ENCODE assay signal across 8 mouse cellular contexts in genomic region chr15:100637661-100638060, GRCm38 (mm10). TPM values are rescaled to one million over a fixed set of nuclear protein-coding genes. Genes with fewer than 3 reads are reported as not detected.
DNase-seq lines count a peak whose midpoint lies in the region; ATAC-seq and TF ChIP-seq lines count a peak whose summit lies in the region.

No protein-coding gene starts in this region.

- H3K4me2 ChIP-seq in heart, postnatal 0 days (ENCODE audit: low read depth, low read length) = peak overlapping the region; percentile 89
- H3K4me2 ChIP-seq in liver, embryonic 13.5 days = peak overlapping the region; percentile 76

- no peaks in the 10 kb centered on the region for H3K36me3 ChIP-seq in heart, postnatal 0 days (replicated peaks; ENCODE audit: control insufficient read depth, insufficient read depth, low read length)
- peaks cover 9% of the 10 kb centered on the region; the same call in 1 of the 2 replicates for H3K36me3 ChIP-seq in liver, embryonic 13.5 days
- no peaks in the 10 kb centered on the region for H3K36me3 ChIP-seq in small intestine, adult 2 months (ENCODE audit: control insufficient read depth, insufficient read depth, low read length)

- H3K27ac ChIP-seq in heart, postnatal 0 days (ENCODE audit: low read depth) = no peak overlapping the region
- H3K27ac ChIP-seq in liver, embryonic 13.5 days = no peak overlapping the region
- no peak overlapping the region for H3K27ac ChIP-seq in small intestine, adult 2 months (ENCODE audit: insufficient read depth, low read depth, low read length)

- peaks cover 24% of the 10 kb centered on the region for H3K27me3 ChIP-seq in heart, postnatal 0 days (ENCODE audit: control insufficient read depth, insufficient read depth, low read length)
- peaks cover 57% of the 10 kb centered on the region for H3K27me3 ChIP-seq in liver, embryonic 13.5 days
- no peaks in the 10 kb centered on the region for H3K27me3 ChIP-seq in small intestine, adult 2 months (ENCODE audit: control insufficient read depth, insufficient read depth, low read length)

- no peaks in the 10 kb centered on the region for H3K9me3 ChIP-seq in heart, postnatal 0 days (replicated peaks; ENCODE audit: control insufficient read depth, low read length)
- H3K9me3 ChIP-seq in liver, embryonic 13.5 days (replicated peaks) = no peaks in the 10 kb centered on the region

- H3K4me1 ChIP-seq in heart, postnatal 0 days (ENCODE audit: control insufficient read depth, insufficient read depth) = peaks cover 16% of the 10 kb centered on the region; the same call in 1 of the 2 replicates
- peaks cover 31% of the 10 kb centered on the region for H3K4me1 ChIP-seq in liver, embryonic 13.5 days (replicated peaks)
- H3K4me1 ChIP-seq in small intestine, adult 2 months (ENCODE audit: control insufficient read depth, insufficient read depth, insufficient read length, low read length) = peaks cover 15% of the 10 kb centered on the region

- peak; percentile 38 for TF ChIP-seq CTCF in heart, postnatal 0 days (IDR thresholded peaks at IDR 0.05; ENCODE audit: low read depth)
- peak; percentile 51; the same call in 1 of the 2 replicates for TF ChIP-seq CTCF in small intestine, adult 2 months (IDR thresholded peaks at IDR 0.05; ENCODE audit: extremely low read depth, insufficient read length, insufficient replicate concordance, low read depth, low read length)

- H3K9ac ChIP-seq in heart, postnatal 0 days (replicated peaks; ENCODE audit: low read depth, low read length) = no peak overlapping the region
- H3K9ac ChIP-seq in liver, embryonic 13.5 days = no peak overlapping the region

- peak; percentile 37 to 38 for DNase-seq in cerebellum, postnatal 10 days
- peak; percentile 63 for DNase-seq in T-cell, adult 2 months (ENCODE audit: low spot score)
- peak; percentile 55 for DNase-seq in heart, postnatal 0 days (ENCODE audit: low spot score)
- no peak for DNase-seq in liver, embryonic 13.5 days
- no peak for DNase-seq in urinary bladder, adult 2 months (ENCODE audit: low spot score)
- DNase-seq in cerebellum, adult 11 months = no peak

- no peak for TF ChIP-seq POLR2A in small intestine, adult 2 months (IDR thresholded peaks at IDR 0.05; ENCODE audit: low read depth, low read length)

- H3K4me3 ChIP-seq in heart, postnatal 0 days (ENCODE audit: low read depth, low read length) = 0 out of 2 replicates have a peak overlapping the region, but pooled peaks have one; percentile 75
- no peak overlapping the region for H3K4me3 ChIP-seq in liver, embryonic 13.5 days (replicated peaks)
- H3K4me3 ChIP-seq in small intestine, adult 2 months (ENCODE audit: low read depth, low read length) = no peak overlapping the region

- ATAC-seq in cerebellum, adult (ENCODE audit: insufficient number of reproducible peaks, low FRiP score, low TSS enrichment) = no peak
- no peak for ATAC-seq in heart, postnatal 0 days (ENCODE audit: insufficient read depth, low read depth)
- no peak for ATAC-seq in liver, embryonic 13.5 days (ENCODE audit: low read depth)

- 13% methylated on average over 6 of the region's 6 CpGs for WGBS in heart, postnatal 0 days
- WGBS in liver, embryonic 13.5 days (ENCODE audit: insufficient replicate concordance) = 12% methylated on average over 6 of the region's 6 CpGs
- WGBS in small intestine, adult 2 months = 17% methylated on average over 6 of the region's 6 CpGs

- TF ChIP-seq EP300 in heart, postnatal 0 days (IDR thresholded peaks at IDR 0.05; ENCODE audit: low read depth) = no peak

RNA-seq across cellular contexts. Expression of gene Smagp, which starts 0.9 kb away (rescaled TPM):
- 20.5 and 27.6 TPM in 2 replicates for total RNA-seq in heart, postnatal 0 days (2014; rRNA removed; ENCODE audit: low replicate concordance)
- 15.9 and 19.0 TPM in 2 replicates for polyA plus RNA-seq in heart, postnatal 0 days (2015; fragmentation: Nextera tagmentation; extraction: Ambion mirVana)
- 7.7 and 7.9 TPM in 2 replicates for polyA plus RNA-seq in liver, embryonic 13.5 days (2015; fragmentation: Nextera tagmentation; extraction: Ambion mirVana)
- polyA plus RNA-seq in small intestine, adult 2 months (2012; rRNA removed) = 154 and 384 TPM in 2 replicates
- polyA plus RNA-seq in urinary bladder, adult 2 months (2012; rRNA removed) = 65.7 and 67.6 TPM in 2 replicates

RNA-seq across cellular contexts. Expression of gene Dazap2, which starts 22.5 kb away (rescaled TPM):
- total RNA-seq in heart, postnatal 0 days (2014; rRNA removed; ENCODE audit: low replicate concordance) = 234 and 284 TPM in 2 replicates
- polyA plus RNA-seq in heart, postnatal 0 days (2015; fragmentation: Nextera tagmentation; extraction: Ambion mirVana) = 213 and 214 TPM in 2 replicates
- 141 and 173 TPM in 2 replicates for polyA plus RNA-seq in liver, embryonic 13.5 days (2015; fragmentation: Nextera tagmentation; extraction: Ambion mirVana)
- 597 and 1,087 TPM in 2 replicates for polyA plus RNA-seq in small intestine, adult 2 months (2012; rRNA removed)
- 255 and 281 TPM in 2 replicates for polyA plus RNA-seq in urinary bladder, adult 2 months (2012; rRNA removed)

RNA-seq across cellular contexts. Expression of gene Bin2, which starts 31.7 kb away (rescaled TPM):
- total RNA-seq in heart, postnatal 0 days (2014; rRNA removed; ENCODE audit: low replicate concordance) = 0.42 TPM in 1 of 2 replicates, not detected in the other
- 0.56 and 0.68 TPM in 2 replicates for polyA plus RNA-seq in heart, postnatal 0 days (2015; fragmentation: Nextera tagmentation; extraction: Ambion mirVana)
- polyA plus RNA-seq in liver, embryonic 13.5 days (2015; fragmentation: Nextera tagmentation; extraction: Ambion mirVana) = 19.7 and 25.7 TPM in 2 replicates
- polyA plus RNA-seq in small intestine, adult 2 months (2012; rRNA removed) = 6.6 and 13.0 TPM in 2 replicates
- polyA plus RNA-seq in urinary bladder, adult 2 months (2012; rRNA removed) = 6.5 and 6.6 TPM in 2 replicates

RNA-seq across cellular contexts. Expression of gene Pou6f1, which starts 37.9 kb away (rescaled TPM):
- 6.0 and 18.8 TPM in 2 replicates for total RNA-seq in heart, postnatal 0 days (2014; rRNA removed; ENCODE audit: low replicate concordance)
- 3.2 and 5.2 TPM in 2 replicates for polyA plus RNA-seq in heart, postnatal 0 days (2015; fragmentation: Nextera tagmentation; extraction: Ambion mirVana)
- 0.10 and 0.23 TPM in 2 replicates for polyA plus RNA-seq in liver, embryonic 13.5 days (2015; fragmentation: Nextera tagmentation; extraction: Ambion mirVana)
- 7.2 and 12.0 TPM in 2 replicates for polyA plus RNA-seq in small intestine, adult 2 months (2012; rRNA removed)
- polyA plus RNA-seq in urinary bladder, adult 2 months (2012; rRNA removed) = 14.4 and 23.0 TPM in 2 replicates

RNA-seq across cellular contexts. Expression of gene Cela1, which starts 50.1 kb away (rescaled TPM):
- 0.85 TPM in 1 of 2 replicates, not detected in the other for total RNA-seq in heart, postnatal 0 days (2014; rRNA removed; ENCODE audit: low replicate concordance)
- 1.6 and 1.8 TPM in 2 replicates for polyA plus RNA-seq in heart, postnatal 0 days (2015; fragmentation: Nextera tagmentation; extraction: Ambion mirVana)
- polyA plus RNA-seq in liver, embryonic 13.5 days (2015; fragmentation: Nextera tagmentation; extraction: Ambion mirVana) = 8.2 and 11.8 TPM in 2 replicates
- polyA plus RNA-seq in small intestine, adult 2 months (2012; rRNA removed) = 55.9 and 26,246 TPM in 2 replicates
- polyA plus RNA-seq in urinary bladder, adult 2 months (2012; rRNA removed) = 97.3 and 135 TPM in 2 replicates

Comparison
In these comparisons a context has a peak if more than half of its experiments do, and no peak if none do; other contexts are left out.
1. DNase-seq: peak in cerebellum, postnatal 10 days (2 of 2), T-cell, adult 2 months (single experiment) and heart, postnatal 0 days (single experiment); none in liver, embryonic 13.5 days (single experiment), urinary bladder, adult 2 months (single experiment) and cerebellum, adult 11 months (single experiment).